Mouse (Mus musculus) neutrophil, adult 5-6 weeks (primary cell): ENCODE data around the gene Try5. TPM values are rescaled to one million over a fixed set of nuclear protein-coding genes. Genes with fewer than 3 reads are reported as not detected.
"Not testable (repeated sequence)": the region's sequence is repeated elsewhere in the genome, so short reads cannot be mapped to it uniquely, and the experiment has no call there.

ENCODE experiments used
- ATAC-seq: fragments of 151-379, 151-347 bp; 2 replicates; pipeline ENCODE4 v1.8.0; 2017; ENCODE audit warnings: mild to moderate bottlenecking, moderate TSS enrichment; ENCODE audit not compliant: insufficient number of reproducible peaks, poor library complexity, low FRiP score, severe bottlenecking; ENCODE audit errors: extremely low read depth
- total RNA-seq: library from RNA; stranded (forward); fragments of 200-1000 nt; gene quantifications from 2 replicates; pipeline ENCODE4 v1.2.3, GENCODE M21; 2017

The Try5 gene
- total RNA-seq = not detected in 2 replicates

DNA sequence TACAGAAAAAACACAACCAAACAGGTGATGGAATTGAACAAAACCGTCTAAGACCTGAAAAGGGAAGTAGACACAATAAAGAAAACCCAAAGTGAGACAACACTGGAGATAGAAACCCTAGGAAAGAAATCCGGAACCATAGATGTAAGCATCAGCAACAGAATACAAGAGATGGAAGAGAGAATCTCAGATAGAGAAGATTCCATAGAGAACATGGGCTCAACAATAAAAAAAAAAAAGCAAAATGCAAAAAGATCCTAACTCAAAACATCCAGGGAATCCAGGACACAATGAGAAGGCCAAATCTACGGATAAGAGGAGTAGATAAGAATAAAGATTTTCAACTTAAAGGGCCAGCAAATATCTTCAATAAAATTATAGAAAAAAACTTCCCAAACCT is at the start of gene Try5:
Gene Try5, minus strand, starts transcription at position 101 of the 400 bp plus-strand sequence.
- not testable (repeated sequence) for ATAC-seq

DNA sequence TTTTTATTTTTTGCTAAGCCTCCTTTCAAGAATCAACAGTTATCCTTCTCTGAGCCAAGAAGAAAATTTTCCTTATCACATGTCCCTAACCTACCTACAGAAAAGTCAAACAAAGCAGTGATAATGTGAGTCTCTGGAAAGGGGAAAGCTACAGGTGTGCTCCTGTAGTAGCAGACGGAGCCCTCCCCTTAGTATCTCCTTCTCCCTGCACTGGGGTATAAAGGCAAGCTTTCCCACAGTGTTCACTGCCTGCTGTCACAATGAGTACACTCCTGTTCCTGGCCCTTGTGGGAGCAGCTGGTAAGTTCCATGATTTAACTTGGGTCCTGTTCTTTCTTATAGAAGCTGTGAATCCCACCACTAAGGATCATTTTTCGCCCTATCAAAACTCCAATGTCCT is 37.3 kb upstream of the Try5 start, which contains the start of gene Try10:
Gene Try10, plus strand, starts transcription at position 174 of the 400 bp plus-strand sequence.
- ATAC-seq = no peak

- ATAC-seq = no peak
Observed at GRCm38 (mm10) chr6:41301969-41302368, 14.7 kb downstream of the Try5 start, which contains the start of gene Try4. Gene Try4, plus strand, starts transcription at chr6:41302269.

DNA sequence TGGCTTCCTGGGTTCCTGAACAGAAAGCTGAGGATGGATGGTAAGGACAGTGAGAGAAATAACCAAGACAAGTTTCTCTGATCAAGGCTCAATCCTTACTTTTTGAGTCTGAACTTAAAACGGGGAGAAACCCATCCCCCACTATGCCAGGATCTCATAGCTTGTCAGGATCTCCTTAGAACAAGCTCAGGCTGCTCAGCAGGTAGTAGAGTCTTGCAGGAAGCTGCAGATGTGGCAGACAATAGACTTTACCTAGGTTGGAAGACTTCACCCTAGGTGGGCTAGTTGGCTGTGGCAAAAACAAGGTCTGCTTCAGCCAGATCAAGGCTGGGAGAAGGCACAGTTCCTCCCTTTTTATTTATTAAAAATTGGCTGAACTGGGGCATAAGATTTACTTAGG is 18.4 kb downstream of the Try5 start:
- no peak for ATAC-seq

DNA sequence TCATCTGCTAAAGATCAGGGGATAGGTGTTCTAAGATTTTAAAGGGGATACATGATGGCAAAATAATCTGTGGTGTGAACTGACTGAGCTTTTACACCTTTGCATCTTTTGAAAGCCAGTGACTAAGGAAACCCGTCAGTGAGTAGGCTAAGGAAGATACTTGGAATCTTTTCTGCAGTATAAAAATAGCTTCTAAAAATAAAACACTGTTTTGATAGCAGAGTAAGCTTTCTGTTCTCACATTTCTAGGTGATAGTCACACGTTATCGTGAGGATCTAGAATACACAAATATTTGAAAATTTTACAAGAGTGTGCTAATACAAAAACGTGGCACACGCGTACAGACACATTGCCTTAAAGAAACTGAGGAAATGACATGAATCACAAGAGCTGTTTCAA is 50.5 kb downstream of the Try5 start:
- ATAC-seq = no peak

DNA sequence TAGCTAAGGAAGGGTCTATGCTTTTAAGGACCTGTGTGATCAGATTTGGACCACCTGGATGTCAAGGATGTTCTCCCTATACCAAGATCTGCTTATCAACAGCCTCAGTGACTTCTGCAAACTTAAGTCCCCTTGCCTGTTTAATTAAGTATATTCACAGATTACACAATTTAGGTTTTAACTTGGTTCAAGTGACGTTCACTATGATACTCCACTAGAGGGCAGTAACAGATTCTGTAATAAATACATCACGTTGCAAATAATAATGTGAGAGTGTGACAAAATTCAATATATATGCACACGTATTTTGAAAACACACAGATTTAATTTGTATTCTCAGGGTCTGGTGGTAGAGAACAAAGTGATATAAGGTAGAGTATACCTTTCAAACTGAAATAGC is 53.8 kb downstream of the Try5 start:
- no peak for ATAC-seq

Other genes with a start within 250 kb of the Try5 start
- not detected in 2 replicates for gene Try4, start 14.6 kb downstream of the Try5 start, total RNA-seq
- gene Try10, start 37.3 kb upstream of the Try5 start, total RNA-seq = not detected in 2 replicates
- gene Prss3, start 60.8 kb upstream of the Try5 start, total RNA-seq = not detected in 2 replicates
- not detected in 2 replicates for gene Gm5771, start 75.5 kb upstream of the Try5 start, total RNA-seq
- not detected in 2 replicates for gene Gm10334, start 129.3 kb upstream of the Try5 start, total RNA-seq
- gene Prss1, start 142.1 kb upstream of the Try5 start, total RNA-seq = not detected in 2 replicates
- gene Prss2, start 204.9 kb upstream of the Try5 start, total RNA-seq = not detected in 2 replicates